Mouse (Mus musculus) stomach, embryonic 15.5 days (tissue): ENCODE results near the gene Ciao2b. TPM values are rescaled to one million over a fixed set of nuclear protein-coding genes. Genes with fewer than 3 reads are reported as not detected.

ENCODE experiments used
- ATAC-seq: fragments of 200-750 bp; cut with Nextera tagmentation; 2 replicates; pipeline ENCODE4 v1.8.0; 2017; ENCODE audit warnings: low read depth, moderate number of reproducible peaks, moderate TSS enrichment; ENCODE audit not compliant: insufficient read depth, low FRiP score
- H3K27ac ChIP-seq: fragments of 300-500 bp; sonication (generic); 2 replicates; pipeline ENCODE4 v1.5.1; 2015; ENCODE audit warnings: mild to moderate bottlenecking, inconsistent platforms
- H3K27me3 ChIP-seq: fragments of 300-500 bp; sonication (generic); replicated peaks from 2 replicates; pipeline ENCODE4 v1.6.1; 2015; ENCODE audit warnings: inconsistent platforms
- H3K36me3 ChIP-seq: fragments of 300-500 bp; sonication (generic); 2 replicates; pipeline ENCODE4 v1.6.1; 2015; ENCODE audit warnings: inconsistent platforms
- H3K4me1 ChIP-seq: fragments of 300-500 bp; sonication (generic); 2 replicates; pipeline ENCODE4 v1.6.1; 2015; ENCODE audit warnings: inconsistent platforms
- H3K4me2 ChIP-seq: fragments of 300-500 bp; sonication (generic); 2 replicates; pipeline ENCODE4 v1.6.1; 2015; ENCODE audit warnings: mild to moderate bottlenecking, inconsistent platforms
- H3K4me3 ChIP-seq: fragments of 300-500 bp; sonication (generic); replicated peaks from 2 replicates; pipeline ENCODE4 v1.5.1; 2015; ENCODE audit warnings: inconsistent platforms
- H3K9ac ChIP-seq: fragments of 300-500 bp; sonication (generic); 2 replicates; pipeline ENCODE4 v1.6.1; 2015; ENCODE audit warnings: inconsistent platforms
- H3K9me3 ChIP-seq: fragments of 300-500 bp; sonication (generic); 2 replicates; pipeline ENCODE4 v1.6.1; 2016; ENCODE audit warnings: inconsistent platforms
- WGBS: fragments of 180-500 bp; shearing (Covaris S2); methylation state at CpG from one replicate; pipeline ENCODE4 v1.1.7; 2015; 5-methylcytosine and 5-hydroxymethylcytosine counted together
- polyA plus RNA-seq: library from polyadenylated mRNA; unstranded; fragments of >200 nt; fragmentation: Nextera tagmentation; extraction: Ambion mirVana; gene quantifications from 2 replicates; pipeline ENCODE4 v1.2.1, GENCODE M21; 2015

The Ciao2b gene
- polyA plus RNA-seq, 1 experiment from 2014 or later, result 95.5 TPM

GRCm38 (mm10) chr8:104594611-104595362 is 47.0 kb downstream of the Ciao2b start:
- ATAC-seq, result no peak

GRCm38 (mm10) chr8:104593536-104594325 is 48.0 kb downstream of the Ciao2b start:
- Histone ChIP-seq H3K9me3 (no peaks in the 10 kb centered on the region), H3K9ac (no peak overlapping the region), H3K27ac (no peak overlapping the region), H3K36me3 (peaks cover 12% of the 10 kb centered on the region), H3K4me3 (no peak overlapping the region), H3K4me2 (no peak overlapping the region), H3K4me1 (0 out of 2 replicates have a peak, but pooled peaks cover 10% of the 10 kb centered on the region), H3K27me3 (no peaks in the 10 kb centered on the region)
- ATAC-seq, result no peak
- WGBS, result 94% methylated on average over 31 of the region's 31 CpGs

More at GRCm38 (mm10) chr8:104594611-104595362, 47.0 kb downstream of the Ciao2b start:
- Histone ChIP-seq H3K4me2 (no peak overlapping the region), H3K27ac (no peak overlapping the region), H3K9me3 (no peaks in the 10 kb centered on the region), H3K9ac (no peak overlapping the region), H3K4me3 (no peak overlapping the region), H3K36me3 (peaks cover 12% of the 10 kb centered on the region), H3K27me3 (no peaks in the 10 kb centered on the region), H3K4me1 (0 out of 2 replicates have a peak, but pooled peaks cover 10% of the 10 kb centered on the region)
- WGBS, result 92% methylated on average over 19 of the region's 19 CpGs

GRCm38 (mm10) chr8:104592566-104592965 is 49.2 kb downstream of the Ciao2b start:
- 63% methylated on average over 6 of the region's 6 CpGs for WGBS
- H3K27ac ChIP-seq, result no peak overlapping the region
- H3K36me3 ChIP-seq, result peaks cover 12% of the 10 kb centered on the region
- H3K4me3 ChIP-seq, result peak overlapping the region; percentile 70; the same call in 1 of the 2 replicates
- H3K27me3 ChIP-seq, result no peaks in the 10 kb centered on the region
- peak overlapping the region; percentile 71 for H3K4me2 ChIP-seq
- H3K9me3 ChIP-seq, result no peaks in the 10 kb centered on the region
- H3K4me1 ChIP-seq, result 0 out of 2 replicates have a peak, but pooled peaks cover 10% of the 10 kb centered on the region
- no peak overlapping the region for H3K9ac ChIP-seq
- ATAC-seq, result no peak

- WGBS, result 2% methylated on average over 9 of the region's 9 CpGs
- Histone ChIP-seq H3K36me3 (peaks cover 12% of the 10 kb centered on the region), H3K9ac (peak overlapping the region; percentile 57; the same call in 1 of the 2 replicates), H3K4me3 (peak overlapping the region; percentile 70), H3K9me3 (no peaks in the 10 kb centered on the region), H3K27ac (peak overlapping the region; percentile 89), H3K27me3 (no peaks in the 10 kb centered on the region), H3K4me2 (peak overlapping the region; percentile 71), H3K4me1 (0 out of 2 replicates have a peak, but pooled peaks cover 10% of the 10 kb centered on the region)
- no peak for ATAC-seq
Measured at GRCm38 (mm10) chr8:104591856-104592255, 49.9 kb downstream of the Ciao2b start.

- Histone ChIP-seq H3K27me3 (no peaks in the 10 kb centered on the region), H3K27ac (peak within 1 kb of the TSS; percentile 89), H3K9me3 (no peaks in the 10 kb centered on the region), H3K9ac (peak within 1 kb of the TSS; percentile 57), H3K4me3 (peak within 1 kb of the TSS; percentile 70), H3K4me2 (peak within 1 kb of the TSS; percentile 71), H3K36me3 (peaks cover 12% of the 10 kb centered on the region), H3K4me1 (0 out of 2 replicates have a peak, but pooled peaks cover 10% of the 10 kb centered on the region)
- under 1% methylated on average over 44 of the region's 44 CpGs for WGBS
- ATAC-seq, result peak; percentile 99
Measured at GRCm38 (mm10) chr8:104591133-104591834, 50.5 kb downstream of the Ciao2b start, which contains the start of gene Pdp2. Gene Pdp2, plus strand, starts transcription at chr8:104591451.

GRCm38 (mm10) chr8:104590284-104590683 is 51.5 kb downstream of the Ciao2b start:
- H3K4me2 ChIP-seq, result no peak overlapping the region
- H3K27me3 ChIP-seq, result no peaks in the 10 kb centered on the region
- H3K4me1 ChIP-seq, result 0 out of 2 replicates have a peak, but pooled peaks cover 10% of the 10 kb centered on the region
- no peak overlapping the region for H3K27ac ChIP-seq
- H3K4me3 ChIP-seq, result no peak overlapping the region
- H3K9ac ChIP-seq, result no peak overlapping the region
- no peak for ATAC-seq
- H3K36me3 ChIP-seq, result peaks cover 12% of the 10 kb centered on the region
- no peaks in the 10 kb centered on the region for H3K9me3 ChIP-seq
- WGBS, result 87% methylated on average over 3 of the region's 3 CpGs

Other genes starting within 250 kb of the Ciao2b start
- 6.2 and 6.4 TPM in 2 replicates for gene Cmtm4, start 246.2 kb downstream of the Ciao2b start, polyA plus RNA-seq
- 54.9 and 58.0 TPM in 2 replicates for gene Dync1li2, start 198.9 kb downstream of the Ciao2b start, polyA plus RNA-seq
- 0.21 and 0.32 TPM in 2 replicates for gene Terb1, start 132.1 kb downstream of the Ciao2b start, polyA plus RNA-seq
- gene Nae1, start 107.3 kb downstream of the Ciao2b start, polyA plus RNA-seq, result 84.4 and 91.2 TPM in 2 replicates
- 1.0 TPM in 2 replicates for gene Car7, start 107.3 kb downstream of the Ciao2b start, polyA plus RNA-seq
- gene Pdp2, start 50.5 kb downstream of the Ciao2b start, polyA plus RNA-seq, result 11.8 and 13.4 TPM in 2 replicates
- gene Cdh16, start 17.6 kb downstream of the Ciao2b start, polyA plus RNA-seq, result 0.92 and 2.7 TPM in 2 replicates
- gene Rrad, start 10.6 kb downstream of the Ciao2b start, polyA plus RNA-seq, result 6.5 and 7.9 TPM in 2 replicates
- gene Ces2a, start 92.0 kb upstream of the Ciao2b start, polyA plus RNA-seq, result 1.5 and 2.7 TPM in 2 replicates
- 0.55 and 0.59 TPM in 2 replicates for gene Ces2b, start 189.6 kb upstream of the Ciao2b start, polyA plus RNA-seq
- 0.80 and 0.87 TPM in 2 replicates for gene Ces2c, start 205.1 kb upstream of the Ciao2b start, polyA plus RNA-seq